Mouse (Mus musculus) cerebellum, postnatal 36 days (tissue): ENCODE data around the gene Coch.
"Not testable (repeated sequence)": the region's sequence is repeated elsewhere in the genome, so short reads cannot be mapped to it uniquely, and the experiment has no call there.

Experiments
- DNase-seq, 2 experiments: peaks; one replicate each; pipeline ENCODE4 v3.0.0; 2021 to 2022; ENCODE audit warnings: mixed read lengths in 2 of 2

The Coch gene

DNA sequence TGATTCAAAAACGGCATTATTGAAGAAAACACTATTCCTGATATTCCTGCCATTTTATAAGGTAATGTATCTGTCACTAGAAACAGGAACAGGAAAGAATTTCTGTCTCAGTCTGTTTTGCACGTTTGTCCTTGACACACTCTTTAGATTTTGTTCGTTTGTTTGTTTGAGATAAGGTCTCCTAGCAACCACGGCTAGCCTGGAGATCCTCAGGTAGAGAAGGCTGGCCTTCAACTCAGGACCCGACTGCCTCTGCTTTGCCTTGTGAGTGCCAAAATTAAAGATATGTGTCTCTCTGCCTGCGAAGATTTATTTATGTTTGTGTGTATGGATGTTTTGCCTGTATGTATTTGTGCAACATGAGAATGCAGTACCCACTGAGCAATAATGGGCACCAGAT, 48.7 kb downstream of the Coch start:
- DNase-seq = no peak

DNA sequence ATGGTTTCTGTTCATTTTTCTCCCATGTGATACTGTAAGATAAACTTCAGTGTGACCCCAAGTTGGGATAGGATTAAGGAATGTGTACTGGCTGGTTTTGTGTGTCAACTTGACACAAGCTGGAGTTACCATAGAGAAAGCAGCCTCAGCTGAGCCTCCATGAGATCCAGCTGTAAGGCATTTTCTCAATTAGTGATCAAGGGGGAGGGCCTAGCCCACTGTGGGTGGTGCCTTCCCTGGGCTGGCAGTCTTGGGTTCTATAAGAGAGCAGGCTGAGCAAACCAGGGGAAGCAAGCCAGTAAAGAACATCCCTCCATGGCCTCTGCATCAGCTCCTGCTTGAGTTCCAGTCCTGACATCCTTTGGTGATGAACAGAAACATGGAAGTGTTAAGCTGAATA, 56.3 kb downstream of the Coch start:
- DNase-seq = not testable (repeated sequence)
